Mouse (Mus musculus) forebrain, embryonic 11.5 days (tissue): ENCODE data around the gene Pdhb. TPM values are rescaled to one million over a fixed set of nuclear protein-coding genes. Genes with fewer than 3 reads are reported as not detected.

Source experiments
- ATAC-seq: fragments of 200-750 bp; cut with Nextera tagmentation; replicated peaks from 2 replicates; pipeline ENCODE4 v1.8.0; 2017; ENCODE audit warnings: moderate TSS enrichment; ENCODE audit not compliant: low FRiP score
- DNase-seq: peaks from one replicate; pipeline ENCODE4 v3.0.0-alpha.2; 2017; ENCODE audit warnings: low spot score
- H3K27ac ChIP-seq: fragments of 300-500 bp; sonication (generic); 2 replicates; pipeline ENCODE4 v1.5.1; 2014; ENCODE audit warnings: low read depth, low read length
- H3K27me3 ChIP-seq: fragments of 300-500 bp; sonication (generic); 2 replicates; pipeline ENCODE4 v1.6.1; 2014; ENCODE audit warnings: mild to moderate bottlenecking, low read length, mixed read lengths; ENCODE audit not compliant: control insufficient read depth, insufficient read depth
- H3K36me3 ChIP-seq: fragments of 300-500 bp; sonication (generic); 2 replicates; pipeline ENCODE4 v1.6.1; 2014; ENCODE audit warnings: mild to moderate bottlenecking, low read length, moderate library complexity, mixed read lengths; ENCODE audit not compliant: control insufficient read depth, insufficient read depth
- H3K4me1 ChIP-seq: fragments of 300-500 bp; sonication (generic); replicated peaks from 2 replicates; pipeline ENCODE4 v1.6.1; 2014; ENCODE audit warnings: low read length, mixed read lengths; ENCODE audit not compliant: control insufficient read depth, insufficient read depth
- H3K4me2 ChIP-seq: fragments of 300-500 bp; sonication (generic); 2 replicates; pipeline ENCODE4 v1.6.1; 2014; ENCODE audit warnings: low read depth, mild to moderate bottlenecking, low read length, moderate library complexity, mixed read lengths; ENCODE audit not compliant: severe bottlenecking
- H3K4me3 ChIP-seq: fragments of 300-500 bp; sonication (generic); 2 replicates; pipeline ENCODE4 v1.5.1; 2014; ENCODE audit warnings: low read depth, low read length
- H3K9ac ChIP-seq: fragments of 300-500 bp; sonication (generic); 2 replicates; pipeline ENCODE4 v1.6.1; 2014; ENCODE audit warnings: low read length
- H3K9me3 ChIP-seq: fragments of 300-500 bp; sonication (generic); 2 replicates; pipeline ENCODE4 v1.6.1; 2016; ENCODE audit warnings: low read length, mixed read lengths; ENCODE audit not compliant: control insufficient read depth
- WGBS: fragments of 180-500 bp; shearing (Covaris S2); extraction: QIAGEN DNeasy Blood & Tissue Kit; methylation state at CpG from one replicate; pipeline ENCODE4 v1.1.7; 2014; 5-methylcytosine and 5-hydroxymethylcytosine counted together
- polyA plus RNA-seq: library from polyadenylated mRNA; unstranded; fragments of >200 nt; fragmentation: Nextera tagmentation; extraction: Ambion mirVana; gene quantifications from 2 replicates; pipeline ENCODE4 v1.2.1, GENCODE M21; 2014

The Pdhb gene
- polyA plus RNA-seq, 1 experiment from 2014 or later: 202 TPM

DNA sequence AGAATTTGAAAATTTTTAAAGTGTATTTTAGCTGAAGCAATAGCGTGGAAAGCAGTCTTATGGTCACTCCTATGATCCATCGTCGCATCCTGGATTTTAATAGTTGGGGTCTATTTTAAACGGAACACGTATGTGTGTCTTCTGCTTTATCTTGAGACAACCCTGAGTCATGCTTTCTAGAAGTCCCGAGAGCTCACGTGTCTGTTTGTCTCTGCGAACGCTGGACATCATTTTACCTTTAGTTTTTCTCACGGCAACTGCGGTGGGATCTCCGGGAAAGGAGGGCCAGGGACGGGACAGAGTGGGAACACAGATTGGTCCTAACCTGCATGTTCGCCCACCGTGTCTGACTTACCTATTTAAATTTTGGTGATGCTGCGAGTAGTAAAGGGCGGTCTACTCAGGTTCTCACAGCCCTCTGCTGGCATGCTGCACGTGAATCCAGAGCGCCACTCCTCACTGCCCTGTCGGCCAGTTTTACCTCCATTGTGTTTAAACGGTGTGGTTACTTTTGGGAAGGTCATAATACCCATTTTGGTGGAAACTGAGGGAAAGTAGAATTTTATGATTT is 42.5 kb upstream of the Pdhb start:
- peaks cover 2% of the 10 kb centered on the region; the same call in 1 of the 2 replicates for H3K4me1 ChIP-seq
- H3K27ac ChIP-seq: no peak overlapping the region
- no peak for ATAC-seq
- no peaks in the 10 kb centered on the region for H3K9me3 ChIP-seq
- no peak for DNase-seq
- peak overlapping the region; percentile 73 for H3K4me2 ChIP-seq
- H3K27me3 ChIP-seq: peaks cover 6% of the 10 kb centered on the region; the same call in 1 of the 2 replicates
- H3K9ac ChIP-seq: peak overlapping the region; percentile 0; the same call in 1 of the 2 replicates
- 15% methylated on average over 21 of the region's 21 CpGs for WGBS
- H3K4me3 ChIP-seq: peak overlapping the region; percentile 67
- H3K36me3 ChIP-seq: no peaks in the 10 kb centered on the region

- peak overlapping the region; percentile 86 for H3K9ac ChIP-seq
- no peaks in the 10 kb centered on the region for H3K9me3 ChIP-seq
- ATAC-seq (peak; percentile 63), DNase-seq (peak; percentile 89)
- peaks cover 2% of the 10 kb centered on the region; the same call in 1 of the 2 replicates for H3K4me1 ChIP-seq
- peak overlapping the region; percentile 73 for H3K4me2 ChIP-seq
- peak overlapping the region; percentile 67 for H3K4me3 ChIP-seq
- peak overlapping the region; percentile 71 for H3K27ac ChIP-seq
- H3K27me3 ChIP-seq: peaks cover 6% of the 10 kb centered on the region; the same call in 1 of the 2 replicates
- H3K36me3 ChIP-seq: no peaks in the 10 kb centered on the region
- WGBS: 2% methylated on average over 54 of the region's 63 CpGs
Observed at GRCm38 (mm10) chr14:8214299-8215207, 41.7 kb upstream of the Pdhb start.

DNA sequence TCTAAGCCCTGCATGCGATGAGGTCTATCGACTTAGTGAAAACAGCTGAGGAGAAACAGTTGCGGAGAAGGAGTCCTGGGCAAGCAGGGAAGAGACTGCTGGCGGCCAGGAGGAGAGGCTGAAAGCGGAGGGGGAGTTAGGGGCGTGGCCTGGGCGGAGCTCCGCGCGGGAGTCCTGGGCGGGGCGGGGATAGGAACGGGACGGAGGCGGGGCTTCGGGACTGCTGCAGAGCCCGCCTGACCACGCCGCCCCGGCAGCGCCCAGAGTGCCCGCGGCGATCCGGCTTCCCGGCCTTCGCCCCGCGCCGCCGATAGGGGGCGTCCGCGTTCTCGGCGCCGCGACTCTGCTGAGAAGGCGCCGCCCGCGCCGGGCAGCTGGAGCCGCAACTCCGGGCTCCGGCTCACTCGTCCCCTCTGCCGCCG is 41.0 kb upstream of the Pdhb start, which contains the start of gene Kctd6:
Gene Kctd6, plus strand, starts transcription at position 338 of the 422 bp plus-strand sequence.
- Histone ChIP-seq H3K27ac (peak within 1 kb of the TSS; percentile 71), H3K27me3 (peaks cover 6% of the 10 kb centered on the region; the same call in 1 of the 2 replicates), H3K9me3 (no peaks in the 10 kb centered on the region), H3K4me2 (peak within 1 kb of the TSS; percentile 73), H3K4me1 (peaks cover 2% of the 10 kb centered on the region; the same call in 1 of the 2 replicates), H3K4me3 (peak within 1 kb of the TSS; percentile 67), H3K9ac (peak within 1 kb of the TSS; percentile 86), H3K36me3 (no peaks in the 10 kb centered on the region)
- peak; percentile 96 for ATAC-seq
- DNase-seq: peak; percentile 100
- WGBS: 1% methylated on average over 33 of the region's 49 CpGs

GRCm38 (mm10) chr14:8212996-8213395 is 40.2 kb upstream of the Pdhb start:
- ATAC-seq: no peak
- no peak for DNase-seq
- Histone ChIP-seq H3K4me3 (no peak overlapping the region), H3K4me1 (peaks cover 2% of the 10 kb centered on the region; the same call in 1 of the 2 replicates), H3K9ac (no peak overlapping the region), H3K36me3 (no peaks in the 10 kb centered on the region), H3K4me2 (no peak overlapping the region), H3K9me3 (no peaks in the 10 kb centered on the region), H3K27me3 (peaks cover 6% of the 10 kb centered on the region; the same call in 1 of the 2 replicates), H3K27ac (no peak overlapping the region)
- 82% methylated on average over 2 of the region's 2 CpGs for WGBS

- Histone ChIP-seq H3K9me3 (no peaks in the 10 kb centered on the region), H3K4me1 (peaks cover 2% of the 10 kb centered on the region; the same call in 1 of the 2 replicates), H3K27ac (no peak overlapping the region), H3K9ac (no peak overlapping the region), H3K4me2 (no peak overlapping the region), H3K27me3 (no peaks in the 10 kb centered on the region), H3K36me3 (no peaks in the 10 kb centered on the region), H3K4me3 (no peak overlapping the region)
- 79% methylated on average over 2 of the region's 2 CpGs for WGBS
- no peak for DNase-seq
- no peak for ATAC-seq
Observed at GRCm38 (mm10) chr14:8209896-8210295, 37.1 kb upstream of the Pdhb start.

DNA sequence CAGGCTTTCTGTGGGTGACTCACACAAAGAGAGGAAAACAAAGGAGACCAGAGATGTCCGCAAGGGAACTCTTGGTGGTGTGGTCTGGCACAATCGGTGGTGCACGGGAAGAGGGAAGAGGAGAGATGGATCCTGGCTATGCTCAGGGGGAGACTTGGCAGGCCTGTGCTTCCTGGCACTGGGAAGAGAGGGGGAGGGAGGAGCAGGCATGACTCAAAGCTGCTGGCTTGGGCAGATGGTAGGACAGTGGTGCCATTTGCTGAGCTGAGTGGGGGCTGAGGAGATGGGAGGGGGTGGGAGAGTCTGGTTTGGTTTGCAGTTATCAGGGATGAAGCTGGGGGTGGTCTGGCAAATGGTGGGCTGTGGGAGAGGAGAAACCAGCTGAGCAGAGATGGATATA is 36.1 kb upstream of the Pdhb start:
- Histone ChIP-seq H3K27me3 (no peaks in the 10 kb centered on the region), H3K27ac (no peak overlapping the region), H3K4me2 (no peak overlapping the region), H3K36me3 (no peaks in the 10 kb centered on the region), H3K4me1 (peaks cover 2% of the 10 kb centered on the region; the same call in 1 of the 2 replicates), H3K4me3 (no peak overlapping the region), H3K9me3 (no peaks in the 10 kb centered on the region), H3K9ac (no peak overlapping the region)
- WGBS: 77% methylated on average over 3 of the region's 3 CpGs
- ATAC-seq: no peak
- DNase-seq: no peak

DNA sequence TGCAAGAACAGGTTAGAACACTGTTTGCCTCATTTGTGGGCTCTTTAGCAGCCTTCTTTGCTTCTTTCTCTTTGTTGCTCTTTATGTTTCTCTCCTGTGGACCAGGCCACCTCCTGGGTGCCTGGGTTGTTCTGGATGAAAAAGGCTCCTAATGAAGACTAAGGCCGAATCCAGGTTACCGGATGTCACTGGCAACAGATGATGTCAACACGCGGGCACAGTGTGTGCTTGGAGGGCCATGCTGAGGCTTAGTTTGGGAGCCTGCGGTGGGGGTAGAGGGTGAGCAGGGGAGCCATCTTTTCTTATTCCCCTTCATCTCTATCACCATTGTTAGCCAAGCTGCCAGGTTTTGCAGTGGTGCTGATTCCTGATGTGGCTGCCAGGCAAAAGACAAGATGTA is 34.7 kb upstream of the Pdhb start:
- Histone ChIP-seq H3K9ac (no peak overlapping the region), H3K4me1 (peaks cover 2% of the 10 kb centered on the region; the same call in 1 of the 2 replicates), H3K27ac (no peak overlapping the region), H3K36me3 (no peaks in the 10 kb centered on the region), H3K4me2 (no peak overlapping the region), H3K9me3 (no peaks in the 10 kb centered on the region), H3K4me3 (no peak overlapping the region), H3K27me3 (no peaks in the 10 kb centered on the region)
- DNase-seq (no peak), ATAC-seq (no peak)
- WGBS: 52% methylated on average over 5 of the region's 5 CpGs

GRCm38 (mm10) chr14:8207105-8207504 is 34.3 kb upstream of the Pdhb start:
- ATAC-seq (peak; percentile 53; the same call in 1 of the 2 replicates), DNase-seq (no peak)
- Histone ChIP-seq H3K27me3 (no peaks in the 10 kb centered on the region), H3K4me1 (peaks cover 2% of the 10 kb centered on the region; the same call in 1 of the 2 replicates), H3K9me3 (no peaks in the 10 kb centered on the region), H3K36me3 (no peaks in the 10 kb centered on the region), H3K4me3 (no peak overlapping the region), H3K9ac (no peak overlapping the region), H3K27ac (no peak overlapping the region), H3K4me2 (no peak overlapping the region)
- 24% methylated on average over 5 of the region's 5 CpGs for WGBS
